Mouse (Mus musculus): ENCODE results near the gene Dtx4. TPM values are rescaled to one million over a fixed set of nuclear protein-coding genes. Genes with fewer than 3 reads are reported as not detected.
A peak's percentile ranks its signal among the peaks of the same experiment; 100 is the strongest.

The Dtx4 gene
- polyA plus RNA-seq, 1 experiment from 2014 or later, result 8.4 TPM

DNA sequence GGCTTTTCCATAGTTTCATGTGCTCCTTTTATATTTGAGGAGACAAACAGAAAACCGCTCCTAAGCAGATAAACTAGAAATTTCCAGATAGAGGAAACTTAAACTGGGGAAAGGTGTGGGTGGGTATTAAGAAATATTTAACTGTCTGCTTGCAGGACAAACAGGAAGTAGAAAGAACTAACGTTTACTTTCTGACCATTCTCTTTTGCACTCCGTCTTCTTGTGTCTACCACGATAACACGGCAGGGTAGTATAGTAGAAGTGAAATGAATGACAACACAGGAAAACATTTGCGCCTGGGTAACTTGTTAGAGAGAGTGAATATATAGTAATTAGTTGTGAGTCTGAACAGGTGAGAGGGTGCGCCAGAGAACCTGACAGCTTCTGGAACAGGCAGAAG, 1.5 kb upstream of the Dtx4 start:
- H3K9me3 ChIP-seq (ENCODE audit: low read length), result no peaks in the 10 kb centered on the region
- peaks cover 6% of the 10 kb centered on the region; the same call in 1 of the 2 replicates for H3K4me1 ChIP-seq (ENCODE audit: insufficient read depth, low read depth, low read length)
- H3K4me2 ChIP-seq (replicated peaks; ENCODE audit: low read depth, low read length), result no peak overlapping the region
- no peak overlapping the region for H3K27ac ChIP-seq (ENCODE audit: low read length)
- no peak for ATAC-seq
- no peak overlapping the region for H3K9ac ChIP-seq (replicated peaks; ENCODE audit: low read depth)
- no peaks in the 10 kb centered on the region for H3K36me3 ChIP-seq (ENCODE audit: insufficient read depth, low read length)
- no peak for DNase-seq (ENCODE audit: low spot score)
- H3K4me3 ChIP-seq (ENCODE audit: low read depth, low read length), result no peak overlapping the region
- TF ChIP-seq EP300 (IDR thresholded peaks at IDR 0.05), result no peak
- TF ChIP-seq CTCF (IDR thresholded peaks at IDR 0.05), result no peak
- 64% methylated on average over 7 of the region's 7 CpGs for WGBS
- no peaks in the 10 kb centered on the region for H3K27me3 ChIP-seq (replicated peaks; ENCODE audit: insufficient read depth, low read length)

- ATAC-seq (peak; percentile 63), DNase-seq (ENCODE audit: low spot score) (peak; percentile 39)
- H3K9ac ChIP-seq (replicated peaks; ENCODE audit: low read depth), result peak overlapping the region; percentile 78
- no peaks in the 10 kb centered on the region for H3K9me3 ChIP-seq (ENCODE audit: low read length)
- no peaks in the 10 kb centered on the region for H3K36me3 ChIP-seq (ENCODE audit: insufficient read depth, low read length)
- H3K27ac ChIP-seq (ENCODE audit: low read length), result peak overlapping the region; percentile 86
- H3K4me3 ChIP-seq (ENCODE audit: low read depth, low read length), result peak overlapping the region; percentile 71
- TF ChIP-seq EP300 (IDR thresholded peaks at IDR 0.05) (no peak), CTCF (IDR thresholded peaks at IDR 0.05) (peak; percentile 23; the same call in 1 of the 2 replicates)
- 0% methylated on average over 25 of the region's 38 CpGs for WGBS
- no peaks in the 10 kb centered on the region for H3K27me3 ChIP-seq (replicated peaks; ENCODE audit: insufficient read depth, low read length)
- peaks cover 8% of the 10 kb centered on the region; the same call in 1 of the 2 replicates for H3K4me1 ChIP-seq (ENCODE audit: insufficient read depth, low read depth, low read length)
- peak overlapping the region; percentile 99 for H3K4me2 ChIP-seq (replicated peaks; ENCODE audit: low read depth, low read length)
Measured at GRCm38 (mm10) chr19:12500881-12501311, 358 bp downstream of the Dtx4 start.

- no peaks in the 10 kb centered on the region for H3K36me3 ChIP-seq (ENCODE audit: insufficient read depth, low read length)
- peaks cover 11% of the 10 kb centered on the region; the same call in 1 of the 2 replicates for H3K4me1 ChIP-seq (ENCODE audit: insufficient read depth, low read depth, low read length)
- no peaks in the 10 kb centered on the region for H3K27me3 ChIP-seq (replicated peaks; ENCODE audit: insufficient read depth, low read length)
- no peak overlapping the region for H3K9ac ChIP-seq (replicated peaks; ENCODE audit: low read depth)
- peak overlapping the region; percentile 71 for H3K4me3 ChIP-seq (ENCODE audit: low read depth, low read length)
- 14% methylated on average over 3 of the region's 3 CpGs for WGBS
- TF ChIP-seq EP300 (IDR thresholded peaks at IDR 0.05) (no peak), CTCF (IDR thresholded peaks at IDR 0.05) (no peak)
- peak overlapping the region; percentile 99 for H3K4me2 ChIP-seq (replicated peaks; ENCODE audit: low read depth, low read length)
- DNase-seq (ENCODE audit: low spot score) (peak; percentile 71), ATAC-seq (no peak)
- H3K27ac ChIP-seq (ENCODE audit: low read length), result no peak overlapping the region
- H3K9me3 ChIP-seq (ENCODE audit: low read length), result no peaks in the 10 kb centered on the region
Measured at GRCm38 (mm10) chr19:12500124-12500523, 1.1 kb downstream of the Dtx4 start.

DNA sequence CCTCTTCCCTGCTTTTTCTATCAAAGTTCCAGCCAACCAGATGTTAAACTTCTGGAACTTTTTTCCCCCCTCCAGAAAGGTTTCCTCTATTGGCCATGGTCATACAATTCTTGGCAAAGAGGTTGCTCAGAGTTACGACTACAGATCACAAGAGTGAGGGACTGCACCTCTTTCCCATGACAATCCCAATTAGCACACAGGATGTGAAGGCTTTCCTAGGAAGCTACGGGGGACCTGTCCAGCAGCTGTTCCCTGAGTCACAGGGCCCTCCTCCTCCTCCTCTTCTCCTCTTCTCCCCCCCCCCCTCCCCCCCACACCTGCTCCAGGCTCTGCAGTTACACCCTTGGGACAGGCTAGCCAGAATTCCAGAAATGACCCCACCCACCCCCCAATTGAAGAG, 1.8 kb downstream of the Dtx4 start:
- TF ChIP-seq CTCF (IDR thresholded peaks at IDR 0.05), result no peak
- TF ChIP-seq EP300 (IDR thresholded peaks at IDR 0.05), result no peak
- no peak overlapping the region for H3K27ac ChIP-seq (ENCODE audit: low read length)
- WGBS, result 25% methylated on average over 2 of the region's 2 CpGs
- ATAC-seq (no peak), DNase-seq (ENCODE audit: low spot score) (no peak)
- H3K4me3 ChIP-seq (ENCODE audit: low read depth, low read length), result peak overlapping the region; percentile 71
- H3K4me2 ChIP-seq (replicated peaks; ENCODE audit: low read depth, low read length), result peak overlapping the region; percentile 99
- peaks cover 11% of the 10 kb centered on the region; the same call in 1 of the 2 replicates for H3K4me1 ChIP-seq (ENCODE audit: insufficient read depth, low read depth, low read length)
- no peaks in the 10 kb centered on the region for H3K27me3 ChIP-seq (replicated peaks; ENCODE audit: insufficient read depth, low read length)
- H3K36me3 ChIP-seq (ENCODE audit: insufficient read depth, low read length), result no peaks in the 10 kb centered on the region
- no peak overlapping the region for H3K9ac ChIP-seq (replicated peaks; ENCODE audit: low read depth)
- H3K9me3 ChIP-seq (ENCODE audit: low read length), result no peaks in the 10 kb centered on the region

GRCm38 (mm10) chr19:12498941-12499340, 2.3 kb downstream of the Dtx4 start:
- ATAC-seq (no peak), DNase-seq (ENCODE audit: low spot score) (no peak)
- H3K9ac ChIP-seq (replicated peaks; ENCODE audit: low read depth), result no peak overlapping the region
- H3K4me1 ChIP-seq (ENCODE audit: insufficient read depth, low read depth, low read length), result peaks cover 11% of the 10 kb centered on the region; the same call in 1 of the 2 replicates
- no peak overlapping the region for H3K4me3 ChIP-seq (ENCODE audit: low read depth, low read length)
- H3K27ac ChIP-seq (ENCODE audit: low read length), result no peak overlapping the region
- WGBS, result 50% methylated on average over 1 of the region's 1 CpGs
- H3K4me2 ChIP-seq (replicated peaks; ENCODE audit: low read depth, low read length), result no peak overlapping the region
- no peaks in the 10 kb centered on the region for H3K36me3 ChIP-seq (ENCODE audit: insufficient read depth, low read length)
- no peaks in the 10 kb centered on the region for H3K27me3 ChIP-seq (replicated peaks; ENCODE audit: insufficient read depth, low read length)
- H3K9me3 ChIP-seq (ENCODE audit: low read length), result no peaks in the 10 kb centered on the region
- TF ChIP-seq CTCF (IDR thresholded peaks at IDR 0.05) (no peak), EP300 (IDR thresholded peaks at IDR 0.05) (no peak)

DNA sequence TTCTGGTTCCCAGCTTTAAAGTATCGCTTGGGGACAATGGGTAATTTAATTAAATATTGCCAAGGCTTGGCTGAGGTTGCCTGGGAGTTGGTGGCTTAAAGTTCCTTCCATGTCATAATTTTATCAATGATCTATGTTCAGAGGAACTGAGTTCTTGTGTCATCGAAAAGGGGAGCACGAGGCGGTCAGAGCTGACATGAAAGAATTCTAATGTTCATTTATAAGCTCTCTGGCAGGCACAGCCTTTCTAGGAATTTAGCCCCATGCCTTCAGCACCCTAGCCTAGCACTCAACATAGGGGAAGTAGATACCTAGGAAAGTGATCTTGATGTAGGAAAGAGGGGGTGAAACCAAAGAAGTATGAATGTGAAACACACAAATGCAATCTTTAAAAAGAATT, 2.9 kb downstream of the Dtx4 start:
- no peak overlapping the region for H3K4me3 ChIP-seq (ENCODE audit: low read depth, low read length)
- H3K4me1 ChIP-seq (ENCODE audit: insufficient read depth, low read depth, low read length), result peaks cover 11% of the 10 kb centered on the region; the same call in 1 of the 2 replicates
- H3K36me3 ChIP-seq (ENCODE audit: insufficient read depth, low read length), result no peaks in the 10 kb centered on the region
- ATAC-seq (no peak), DNase-seq (ENCODE audit: low spot score) (no peak)
- H3K9ac ChIP-seq (replicated peaks; ENCODE audit: low read depth), result no peak overlapping the region
- no peak overlapping the region for H3K27ac ChIP-seq (ENCODE audit: low read length)
- no peak for TF ChIP-seq EP300 (IDR thresholded peaks at IDR 0.05)
- TF ChIP-seq CTCF (IDR thresholded peaks at IDR 0.05), result no peak
- no peaks in the 10 kb centered on the region for H3K27me3 ChIP-seq (replicated peaks; ENCODE audit: insufficient read depth, low read length)
- H3K9me3 ChIP-seq (ENCODE audit: low read length), result no peaks in the 10 kb centered on the region
- 66% methylated on average over 4 of the region's 4 CpGs for WGBS
- no peak overlapping the region for H3K4me2 ChIP-seq (replicated peaks; ENCODE audit: low read depth, low read length)

DNA sequence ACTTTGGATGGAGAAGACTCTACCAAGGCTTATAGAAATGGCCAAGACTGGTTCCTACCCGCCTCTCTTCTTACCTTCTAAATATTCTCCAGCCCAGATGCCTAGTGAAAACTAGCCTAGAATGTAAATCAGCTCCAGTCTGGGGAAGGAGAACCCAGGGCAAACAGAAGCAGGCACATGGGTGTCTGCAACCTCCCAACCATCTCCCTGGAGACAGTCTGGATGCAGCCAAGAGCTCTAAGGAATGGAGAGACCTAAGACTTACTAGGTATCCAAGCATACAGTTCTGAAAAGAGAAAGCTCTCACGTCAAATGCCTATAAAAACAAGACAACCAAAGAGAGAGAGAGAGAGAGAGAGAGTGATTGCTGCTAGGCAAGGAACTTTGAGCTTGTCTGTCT, 3.3 kb downstream of the Dtx4 start:
- Histone ChIP-seq H3K4me2 (replicated peaks; ENCODE audit: low read depth, low read length) (no peak overlapping the region), H3K27ac (ENCODE audit: low read length) (no peak overlapping the region), H3K9me3 (ENCODE audit: low read length) (no peaks in the 10 kb centered on the region), H3K27me3 (replicated peaks; ENCODE audit: insufficient read depth, low read length) (no peaks in the 10 kb centered on the region), H3K9ac (replicated peaks; ENCODE audit: low read depth) (no peak overlapping the region), H3K36me3 (ENCODE audit: insufficient read depth, low read length) (no peaks in the 10 kb centered on the region), H3K4me1 (ENCODE audit: insufficient read depth, low read depth, low read length) (peaks cover 11% of the 10 kb centered on the region; the same call in 1 of the 2 replicates), H3K4me3 (ENCODE audit: low read depth, low read length) (no peak overlapping the region)
- TF ChIP-seq CTCF (IDR thresholded peaks at IDR 0.05), result no peak
- TF ChIP-seq EP300 (IDR thresholded peaks at IDR 0.05), result no peak
- WGBS, result 70% methylated on average over 2 of the region's 2 CpGs
- DNase-seq (ENCODE audit: low spot score) (no peak), ATAC-seq (no peak)
